Mouse (Mus musculus) ovary, postnatal 36 days (tissue): Measurements from ENCODE around the gene Slc36a1.

Source experiments
- DNase-seq: peaks from one replicate; pipeline ENCODE4 v3.0.0; 2022; ENCODE audit warnings: low spot score, mixed read lengths

Gene Slc36a1

DNA sequence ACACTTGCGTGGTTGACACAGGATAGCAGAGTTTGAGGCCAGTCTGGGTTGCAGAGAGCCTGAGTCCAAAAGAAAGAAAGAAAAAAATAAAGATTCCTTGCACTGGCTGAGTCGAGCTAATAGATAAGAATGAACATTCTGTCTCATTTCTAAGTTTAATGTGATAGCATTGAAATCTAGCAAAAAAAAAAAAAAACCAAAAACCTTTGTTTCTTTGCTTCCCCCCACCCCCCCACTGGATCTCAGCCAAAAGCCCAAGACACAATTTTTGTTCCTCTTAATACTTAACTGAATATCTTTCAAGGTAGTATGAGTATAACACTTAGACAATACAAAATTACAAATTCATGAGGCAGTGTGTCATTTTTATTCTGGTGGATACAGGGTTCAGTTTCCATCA lies 4.9 kb downstream of the Slc36a1 start:
- DNase-seq = no peak

DNA sequence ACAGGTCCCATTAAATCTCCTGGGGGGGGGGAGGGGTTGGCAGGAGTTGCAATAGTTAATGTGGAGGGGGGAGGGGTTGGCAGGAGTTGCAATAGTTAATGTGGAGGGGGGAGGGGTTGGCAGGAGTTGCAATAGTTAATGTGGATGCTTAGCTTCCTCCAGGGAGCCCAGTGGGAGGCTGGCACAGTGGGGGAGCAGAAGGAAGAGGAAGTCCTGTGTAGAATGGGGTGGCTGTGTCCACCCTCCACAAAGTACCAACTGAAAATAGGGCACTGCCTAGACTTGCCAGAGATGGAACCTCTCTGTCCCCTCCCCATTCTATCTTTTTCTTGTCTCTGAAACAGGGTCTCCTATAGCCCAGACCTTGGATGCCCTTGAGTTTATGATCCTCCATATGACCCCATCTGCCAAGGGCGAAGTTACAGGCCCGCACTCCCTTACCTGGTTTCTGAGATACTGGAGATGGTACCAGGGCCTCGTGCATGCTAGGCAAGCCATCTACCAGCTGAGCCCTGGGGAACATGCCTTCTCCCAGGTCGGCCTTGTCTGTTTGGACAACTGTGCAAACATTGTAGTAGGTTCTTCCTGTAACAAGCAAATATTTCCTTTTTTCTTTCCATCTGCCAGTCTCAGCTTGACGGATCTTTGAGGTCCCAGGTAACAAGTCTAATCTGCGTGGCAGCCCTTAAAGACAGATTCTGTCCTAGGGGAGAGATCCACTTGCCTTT lies 5.6 kb downstream of the Slc36a1 start:
- no peak for DNase-seq

DNA sequence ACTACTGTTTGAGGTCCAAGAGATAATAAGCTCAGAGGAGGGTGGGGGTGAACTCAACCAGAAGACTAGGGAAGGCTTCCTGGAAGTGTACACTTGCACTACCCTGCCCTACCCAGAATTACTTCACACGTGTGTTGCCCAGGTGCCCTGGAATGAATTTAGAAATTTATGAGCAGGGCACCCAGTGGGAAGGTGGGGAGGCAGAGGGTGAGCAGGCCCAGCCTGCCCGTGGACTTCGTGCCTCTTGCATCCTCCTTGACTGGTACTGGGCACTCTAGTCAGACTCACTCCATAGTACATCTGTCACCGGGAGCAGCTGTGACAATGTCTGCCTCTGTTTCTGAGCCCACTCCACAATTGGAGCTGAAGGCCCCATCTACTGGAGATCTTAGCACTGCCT lies 9.4 kb downstream of the Slc36a1 start:
- no peak for DNase-seq

DNA sequence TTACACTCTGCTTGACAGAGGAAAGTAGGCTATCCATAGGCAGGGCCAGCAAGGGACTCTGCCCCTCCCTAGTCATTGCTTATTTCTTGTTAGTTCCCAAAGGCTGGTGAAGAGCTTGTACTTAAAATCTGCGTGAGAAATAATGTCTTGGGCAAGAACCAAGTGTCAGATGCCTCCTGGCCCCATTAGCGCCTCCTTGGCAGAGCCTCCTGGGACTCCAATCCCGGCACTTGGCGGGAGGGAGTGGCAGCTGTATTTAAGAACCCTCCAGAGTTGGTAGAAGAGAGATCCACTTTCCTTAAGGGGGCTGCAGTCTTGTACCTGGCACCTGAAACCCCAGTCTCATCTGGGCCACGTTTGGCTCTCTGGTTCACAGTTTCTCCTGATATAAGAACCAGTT lies 10.0 kb downstream of the Slc36a1 start:
- DNase-seq = no peak

DNA sequence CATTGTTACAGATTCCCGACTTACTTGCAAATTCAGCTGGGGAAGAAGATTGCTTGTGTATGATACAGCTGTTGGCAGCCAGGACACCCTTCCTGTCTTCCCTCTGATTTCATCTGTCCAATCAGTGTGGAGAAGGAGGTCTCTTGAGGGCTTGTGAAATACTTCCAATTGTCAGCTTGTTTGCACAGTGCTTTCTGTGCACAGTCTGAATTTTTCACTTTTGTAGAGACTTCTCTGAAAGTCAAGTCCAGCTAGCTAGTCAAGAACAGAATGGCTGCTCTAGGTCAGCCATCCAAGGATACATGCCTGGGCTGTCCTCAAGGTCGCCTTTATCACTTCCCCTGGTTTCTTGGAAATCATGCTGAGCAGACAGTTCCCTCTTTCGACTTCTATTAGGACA lies 10.8 kb downstream of the Slc36a1 start:
- no peak for DNase-seq

DNA sequence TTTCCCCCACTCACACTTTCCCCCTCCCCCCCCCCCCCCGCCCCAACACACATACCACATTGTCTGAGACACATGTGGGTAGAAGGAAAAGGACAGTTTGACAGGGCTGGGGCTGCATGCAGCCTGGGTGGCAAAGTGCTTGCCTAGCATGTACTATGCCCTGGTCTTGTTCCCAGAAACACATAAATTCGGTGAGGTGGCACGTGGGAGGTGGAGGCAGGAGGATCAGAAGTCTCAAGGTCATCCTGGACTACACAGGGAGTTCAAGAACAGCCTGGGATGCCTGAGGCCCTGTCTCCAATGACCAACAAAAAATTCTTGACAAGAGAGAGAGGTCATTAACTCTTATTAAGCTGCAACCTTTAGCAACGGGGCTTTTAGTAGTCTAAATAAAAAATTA lies 11.9 kb downstream of the Slc36a1 start:
- DNase-seq = no peak

DNA sequence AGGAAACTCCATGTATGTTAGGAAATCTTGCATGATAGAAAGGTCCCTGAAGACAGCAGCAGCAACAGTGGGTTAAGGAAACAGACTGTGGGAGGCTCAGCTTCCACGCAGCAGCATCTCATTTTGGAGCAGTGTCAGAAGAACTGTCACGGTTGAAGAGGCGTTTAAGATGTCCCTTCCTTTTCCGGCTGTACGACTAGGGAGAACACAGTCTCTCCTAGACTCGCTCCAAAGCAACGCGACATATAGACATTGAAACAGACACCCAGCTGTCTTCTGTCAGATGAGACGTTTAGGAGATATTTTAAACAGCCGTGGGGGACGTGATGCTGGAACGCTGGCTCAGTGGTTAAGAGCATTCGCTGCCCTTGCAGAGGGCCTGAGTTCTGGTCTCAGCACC lies 12.7 kb downstream of the Slc36a1 start:
- DNase-seq = no peak

DNA sequence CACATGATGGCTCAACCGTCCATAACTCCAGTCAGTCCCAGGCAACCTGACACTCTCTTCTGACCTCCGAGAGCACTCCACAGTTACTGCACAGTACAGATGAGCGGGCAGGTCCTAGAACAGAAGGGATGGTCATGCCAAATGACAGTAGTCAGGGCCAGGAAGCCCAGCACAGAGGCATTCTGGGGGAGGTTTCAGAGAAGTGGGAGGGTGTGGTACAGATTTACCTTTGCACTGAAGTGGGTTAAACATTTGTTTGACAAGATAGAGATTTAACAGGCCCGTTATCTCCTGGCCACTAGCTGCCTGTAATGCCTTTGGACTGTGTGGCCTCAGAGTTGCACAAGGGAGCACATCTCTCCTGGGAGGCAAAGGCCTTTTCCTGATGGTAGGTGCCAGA lies 13.3 kb downstream of the Slc36a1 start:
- DNase-seq = no peak

DNA sequence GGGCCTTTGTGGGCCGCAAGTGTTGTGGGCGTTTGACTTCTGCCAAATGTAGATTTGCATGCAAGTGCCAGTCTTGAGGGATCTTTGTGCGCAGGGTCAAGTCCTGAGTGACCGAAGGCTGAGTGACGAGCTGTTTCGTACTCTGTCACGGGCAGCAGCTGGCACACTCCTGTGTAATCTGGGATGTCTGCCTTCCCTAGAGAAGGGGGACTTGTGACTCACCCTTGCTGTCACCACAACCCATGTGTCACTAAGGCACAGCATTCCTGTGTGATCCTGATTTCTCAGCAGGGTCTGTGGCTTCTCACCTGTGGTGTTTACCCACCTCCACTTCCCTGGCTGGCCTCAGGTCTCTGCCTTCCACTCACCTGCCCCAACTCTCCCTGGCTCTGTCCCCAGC lies 13.7 kb downstream of the Slc36a1 start:
- no peak for DNase-seq

DNA sequence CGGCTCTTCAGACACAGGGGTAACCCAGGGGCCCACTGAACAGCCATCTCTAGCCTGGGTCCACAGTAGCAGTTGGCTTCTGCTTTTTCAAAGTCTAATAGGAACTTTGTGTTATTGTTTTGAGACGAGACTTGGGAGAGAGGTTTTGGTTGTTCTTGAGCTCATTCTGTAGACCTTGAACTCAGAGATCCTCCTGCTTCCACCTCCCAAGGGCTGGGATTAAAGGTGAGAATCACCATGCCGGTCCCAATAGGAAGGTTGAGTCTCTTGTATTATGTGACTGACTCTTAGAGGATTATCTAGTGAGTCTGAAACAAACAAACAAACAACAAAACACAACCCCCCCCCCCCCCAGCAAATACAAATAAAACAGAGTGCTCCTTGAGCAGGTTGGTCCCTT lies 14.3 kb downstream of the Slc36a1 start:
- DNase-seq = no peak

DNA sequence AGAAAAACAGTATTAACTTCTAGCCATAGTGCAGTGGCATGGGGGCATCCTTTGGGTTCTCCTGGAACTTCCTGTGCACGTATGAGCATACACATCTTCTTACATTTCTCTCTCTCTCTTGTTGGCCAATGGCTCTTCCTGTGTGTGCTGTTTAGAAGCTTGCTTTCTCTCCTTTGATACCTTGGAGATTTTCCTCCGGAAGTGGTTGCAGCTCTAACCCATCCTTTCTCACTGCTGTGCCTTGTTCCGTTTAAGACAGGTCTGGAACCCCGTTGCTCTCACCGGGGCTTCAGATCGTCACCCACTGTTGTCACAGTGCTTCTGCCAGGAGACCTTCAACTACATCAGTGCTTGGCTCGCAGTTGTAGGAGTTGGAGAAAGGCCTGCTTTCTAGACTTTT lies 17.2 kb downstream of the Slc36a1 start:
- DNase-seq = no peak

DNA sequence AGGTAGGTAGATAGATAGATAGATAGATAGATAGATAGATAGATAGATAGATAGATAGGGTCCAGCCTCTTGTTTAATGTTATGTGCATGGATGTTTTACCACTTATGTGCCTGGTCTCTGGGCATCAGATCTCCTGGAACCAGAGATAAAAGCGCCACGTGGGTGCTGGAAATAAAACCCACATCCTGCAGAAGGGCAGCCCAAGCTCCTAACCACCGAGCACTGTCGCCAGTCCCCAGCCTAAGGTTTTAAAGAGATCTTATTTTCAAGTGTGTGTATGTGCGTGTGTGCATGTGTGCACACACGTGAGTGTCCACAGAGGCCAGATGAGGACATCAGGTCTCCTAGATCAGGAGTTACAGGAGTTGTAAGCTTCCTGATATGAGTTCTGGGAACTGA lies 26.9 kb downstream of the Slc36a1 start:
- no peak for DNase-seq

DNA sequence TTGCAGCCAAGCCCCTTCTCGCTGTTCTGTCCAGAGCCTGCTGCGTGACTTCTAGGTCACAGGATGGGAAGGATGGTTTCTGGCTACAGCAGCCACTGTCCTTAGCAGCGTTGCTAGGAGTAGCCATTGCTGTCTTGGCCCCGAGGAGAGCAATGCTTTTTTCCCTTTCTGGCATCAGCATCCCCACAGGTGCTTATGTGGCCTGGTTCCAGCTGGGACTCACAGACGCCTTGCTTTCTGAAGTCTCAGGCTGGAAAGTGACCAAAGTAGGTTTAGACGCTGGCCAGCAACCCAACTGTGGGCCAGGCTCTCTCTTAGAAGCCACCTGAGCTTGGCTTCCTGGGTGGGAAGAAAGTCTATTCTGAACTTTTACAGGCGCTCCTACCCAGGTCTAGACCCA lies 30.1 kb downstream of the Slc36a1 start:
- DNase-seq = no peak

DNA sequence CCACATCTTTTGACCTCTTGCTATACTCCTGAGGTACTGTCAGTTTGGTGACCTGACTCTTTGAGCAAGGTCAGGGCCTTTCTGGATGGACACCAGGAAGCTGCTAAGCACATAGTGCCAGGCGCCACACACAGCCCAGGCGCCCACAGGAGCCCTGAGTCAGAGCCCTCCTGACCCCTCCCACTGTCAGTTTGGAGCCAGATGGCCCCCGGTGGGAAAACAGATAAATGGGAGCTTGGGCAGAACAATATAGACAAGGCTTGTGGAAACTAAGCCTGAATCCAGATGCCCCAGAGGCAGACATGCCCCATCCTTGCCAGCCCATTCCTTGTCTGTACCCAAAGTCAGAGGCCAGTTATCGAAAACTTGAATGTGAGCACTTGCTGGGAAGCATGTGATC lies 30.6 kb downstream of the Slc36a1 start:
- no peak for DNase-seq

DNA sequence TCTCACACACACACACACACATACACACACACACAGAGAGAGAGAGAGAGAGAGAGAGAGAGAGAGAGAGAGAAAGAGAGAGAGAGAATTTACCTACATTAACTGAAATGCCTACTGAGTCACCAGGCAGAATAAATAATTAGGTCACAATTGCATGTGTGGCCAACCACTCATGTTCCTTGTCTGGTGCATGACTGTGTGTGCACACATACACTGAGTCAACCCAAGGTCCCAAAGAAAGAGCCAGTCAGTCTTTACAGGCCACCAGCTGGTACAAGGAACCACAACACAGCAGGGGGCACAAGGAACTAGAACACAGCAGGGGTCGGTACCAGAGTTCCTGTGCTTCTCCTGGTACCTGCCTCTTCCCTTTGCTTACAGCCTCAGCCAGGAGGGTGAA lies 32.7 kb downstream of the Slc36a1 start:
- no peak for DNase-seq

DNA sequence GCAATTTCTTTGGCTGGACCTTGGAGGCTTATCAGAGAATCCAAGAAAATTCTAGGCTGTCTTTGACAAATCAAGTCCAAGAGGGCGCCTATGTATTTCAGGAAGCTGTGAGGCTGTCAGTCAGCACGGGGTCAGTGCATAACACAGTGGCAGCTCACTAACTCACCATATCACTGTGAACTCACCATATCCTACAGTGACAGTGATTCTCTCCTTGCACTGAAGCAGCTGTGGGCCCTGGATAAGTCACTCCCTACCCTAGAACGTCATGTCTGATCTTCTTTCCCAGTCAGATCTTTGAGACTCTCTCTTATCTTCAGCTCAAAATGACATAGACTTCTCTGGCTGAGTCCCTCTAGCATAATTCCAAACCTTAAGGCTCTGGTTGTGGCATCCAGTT lies 35.3 kb downstream of the Slc36a1 start:
- no peak for DNase-seq

DNA sequence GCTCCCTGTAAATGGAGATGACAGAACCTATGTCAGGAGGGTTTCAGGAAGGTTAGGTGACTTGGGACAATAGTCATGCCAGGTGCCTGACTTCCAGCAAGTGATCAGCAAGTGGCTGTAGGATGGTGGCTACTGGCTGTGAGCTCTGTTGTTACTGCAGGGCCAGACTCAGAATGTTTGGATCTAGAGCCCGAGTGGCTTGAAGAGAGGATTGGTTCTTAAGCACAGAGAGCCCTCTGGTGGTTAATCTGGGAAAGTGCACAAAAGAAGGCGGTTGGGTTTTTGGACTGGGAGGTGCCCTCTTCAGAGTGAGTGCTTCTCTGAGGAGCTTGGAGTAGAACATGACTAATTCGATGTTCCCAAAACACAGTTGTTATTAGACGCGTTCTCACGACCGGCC lies 36.4 kb downstream of the Slc36a1 start:
- peak; percentile 64 for DNase-seq

DNA sequence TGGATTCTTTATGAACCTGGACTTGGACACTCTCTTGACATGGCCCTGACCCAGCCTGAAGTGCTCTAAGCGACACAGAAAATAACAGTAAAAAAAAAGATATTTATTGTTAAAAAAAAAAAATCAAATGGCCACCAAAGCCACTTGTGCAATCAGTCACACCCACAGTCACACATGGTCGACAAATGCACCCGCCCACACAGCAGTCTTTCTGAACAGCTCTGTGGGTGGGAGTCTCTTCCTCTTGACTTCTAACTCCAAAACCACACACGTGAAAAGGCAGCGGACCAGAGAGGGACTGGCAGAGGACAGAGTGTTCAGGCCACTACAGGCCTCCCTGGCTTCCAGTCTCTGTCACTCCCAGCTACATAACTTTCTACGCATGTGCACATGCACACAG lies 46.4 kb downstream of the Slc36a1 start:
- no peak for DNase-seq

DNA sequence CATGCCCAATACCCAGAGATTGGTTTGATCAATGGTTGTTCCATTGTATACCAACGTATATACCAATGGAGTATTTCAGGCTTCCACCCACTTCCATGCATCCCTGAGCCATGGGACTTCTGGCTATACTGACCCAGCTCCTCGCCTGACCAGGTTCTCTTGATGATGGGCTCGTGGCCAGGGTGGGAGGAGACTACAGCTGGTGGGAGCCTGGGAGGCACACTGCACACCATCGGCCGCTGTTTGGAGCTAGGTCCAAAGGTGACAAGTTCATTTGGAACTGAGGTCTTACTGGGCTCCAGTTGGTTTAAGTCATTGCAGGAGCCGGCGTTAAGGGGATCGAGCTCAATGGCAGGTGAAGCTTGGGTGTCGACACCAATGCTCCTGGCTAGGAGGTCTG lies 49.2 kb downstream of the Slc36a1 start:
- no peak for DNase-seq

DNA sequence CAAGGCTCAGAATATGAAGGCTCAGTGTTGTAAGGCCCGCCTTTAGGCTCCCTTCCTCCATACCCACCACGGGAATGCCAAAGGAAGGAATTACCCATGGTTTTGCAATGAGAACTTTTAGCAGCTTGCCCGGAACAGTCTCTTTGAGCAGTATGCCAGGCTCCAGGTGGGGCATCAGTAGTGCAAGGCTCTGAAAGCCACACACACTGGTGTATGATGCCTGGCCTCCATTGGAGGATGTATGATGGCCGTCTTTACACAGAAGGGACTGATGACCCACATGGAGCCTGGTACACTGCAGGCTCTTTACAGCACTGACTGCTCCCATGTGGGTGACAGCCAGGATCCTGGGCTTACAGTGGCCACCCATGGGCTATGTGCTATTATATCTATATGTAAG lies 57.0 kb downstream of the Slc36a1 start:
- no peak for DNase-seq

DNA sequence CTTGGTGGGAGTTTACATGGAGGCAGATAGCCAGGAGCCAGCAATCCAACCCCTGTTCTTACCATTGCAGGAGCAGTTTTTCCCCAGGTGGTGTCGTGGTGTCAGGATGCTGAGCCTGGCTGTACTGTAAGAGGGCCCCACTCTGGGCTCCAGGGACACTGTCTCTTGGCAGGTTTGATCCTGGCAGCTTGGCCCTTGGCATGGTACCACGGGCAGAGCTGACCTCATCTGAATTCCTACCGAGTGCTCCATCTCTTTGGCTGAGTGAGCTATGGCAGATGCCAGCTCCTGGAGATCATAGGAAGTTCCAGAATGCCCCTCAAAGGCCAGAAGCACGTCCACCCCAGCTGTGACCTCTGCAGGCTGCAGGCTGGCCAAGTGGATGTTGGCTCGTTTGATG lies 57.9 kb downstream of the Slc36a1 start:
- DNase-seq = no peak

DNA sequence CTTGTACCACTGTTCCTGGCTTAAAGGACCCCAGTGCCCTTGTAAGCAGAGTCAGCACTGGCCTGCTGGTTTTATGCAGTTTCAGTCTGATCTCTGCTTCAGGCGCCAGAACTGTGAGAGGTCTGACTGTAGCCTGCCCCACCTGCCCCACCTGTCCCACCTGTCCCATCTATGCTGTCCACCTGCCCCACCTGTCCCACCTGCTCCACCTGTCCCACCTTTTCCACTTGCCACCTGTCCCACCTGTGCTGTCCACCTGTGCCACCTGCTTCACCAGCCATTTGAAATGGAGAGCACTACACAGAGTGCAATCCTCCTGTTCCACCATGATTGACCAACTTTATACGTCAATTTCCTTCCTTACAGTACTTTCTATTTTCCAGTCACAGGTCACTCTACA lies 60.2 kb downstream of the Slc36a1 start:
- DNase-seq = no peak

DNA sequence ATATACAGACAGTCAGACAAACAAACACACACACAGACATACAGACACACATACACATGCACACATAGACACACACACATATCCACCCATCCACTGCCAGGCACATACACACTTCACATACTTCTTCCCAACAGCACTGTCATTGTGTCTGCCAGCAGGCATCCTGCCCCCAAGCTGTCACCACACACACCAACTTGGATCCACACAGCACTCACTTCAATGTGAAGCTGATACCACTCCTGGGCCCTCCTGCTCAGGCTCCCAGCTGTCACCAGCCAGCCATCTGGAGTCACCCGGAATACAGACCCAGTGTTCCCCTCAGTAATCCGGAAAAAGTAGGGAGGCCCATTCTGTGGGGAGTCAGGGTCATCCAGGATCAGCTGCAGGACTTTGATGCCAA lies 61.5 kb downstream of the Slc36a1 start:
- no peak for DNase-seq

DNA sequence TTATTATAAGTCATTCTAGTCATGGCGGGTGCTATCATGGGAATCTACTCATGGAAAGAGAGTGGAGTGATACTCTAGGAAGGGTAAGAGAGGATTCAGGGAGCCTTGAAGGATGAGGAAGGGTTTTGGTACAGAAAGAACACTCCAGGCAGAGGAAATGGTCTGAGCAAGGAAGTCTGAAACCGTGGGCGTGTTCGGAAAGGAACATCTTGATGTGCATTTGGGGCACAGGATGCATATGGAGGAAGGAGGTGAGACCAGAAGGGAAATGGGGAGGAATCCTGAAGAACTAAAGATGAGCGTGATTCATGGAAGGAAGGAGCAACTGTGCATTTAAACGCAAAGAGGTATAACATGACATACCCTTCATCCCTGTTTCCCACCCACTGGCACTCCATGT lies 64.4 kb downstream of the Slc36a1 start:
- DNase-seq = no peak

DNA sequence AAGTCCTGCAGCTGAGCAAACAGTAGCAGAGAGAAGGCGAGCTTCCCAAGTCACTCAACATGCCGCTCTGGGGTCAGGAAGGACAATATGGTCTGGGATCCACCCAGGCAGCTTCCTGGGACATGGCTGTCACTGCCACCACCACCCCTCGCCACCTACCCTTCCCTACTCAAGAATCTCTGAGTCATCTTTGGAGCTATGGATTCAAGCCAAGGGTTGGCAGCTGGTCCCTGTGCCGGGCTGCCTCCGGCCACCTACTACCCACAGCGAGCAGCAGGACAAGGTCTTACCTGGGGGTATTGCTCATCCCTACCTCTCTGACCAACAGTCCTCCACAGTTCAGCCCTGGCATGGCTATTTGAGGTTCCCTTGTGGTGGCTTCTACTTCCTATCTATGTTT lies 70.6 kb downstream of the Slc36a1 start:
- no peak for DNase-seq
